23 mouse cellular contexts compared by ENCODE assay signal in the genomic region with DNA sequence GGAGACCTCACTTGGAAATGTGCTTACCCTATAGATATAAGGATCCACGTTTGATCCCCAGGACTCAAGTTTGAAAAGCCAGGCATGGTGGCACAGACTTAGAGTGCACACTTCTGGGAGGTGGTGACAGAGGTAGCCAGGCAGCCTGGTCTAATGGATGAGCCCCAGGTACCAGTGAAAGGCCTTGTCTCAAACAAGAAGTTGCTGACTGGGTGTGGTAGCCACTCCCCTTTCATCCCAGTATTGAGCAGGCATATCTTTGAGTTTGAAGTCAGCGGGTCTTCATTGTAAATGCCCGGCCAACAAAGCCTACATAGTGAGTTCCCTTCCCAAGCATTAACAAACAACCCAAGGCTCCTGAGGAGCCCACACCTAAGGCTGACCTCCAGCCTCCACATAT. TPM values are rescaled to one million over a fixed set of nuclear protein-coding genes. Genes with fewer than 3 reads are reported as not detected.
A peak's percentile ranks its signal among the peaks of the same experiment; 100 is the strongest.
DNase-seq lines count a peak whose midpoint lies in the region; ATAC-seq lines count a peak whose summit lies in the region.
"Had no signal": no experiment of that assay in that cellular context is flagged by ENCODE, and none has a peak within 500 bp of the region (broad histone marks: within the 10 kb centered on the region; RNA-seq: fewer than 3 reads in every experiment).

No protein-coding gene starts in this region.

- no peak overlapping the region for H3K27ac ChIP-seq in forebrain, embryonic 11.5 days (ENCODE audit: low read depth, low read length)
- H3K27ac ChIP-seq in forebrain, embryonic 14.5 days (ENCODE audit: low read depth, low read length), result no peak overlapping the region
- H3K27ac ChIP-seq in limb, embryonic 10.5 days, result no peak overlapping the region

- H3K27me3 ChIP-seq in forebrain, embryonic 11.5 days (ENCODE audit: control insufficient read depth, insufficient read depth, low read length), result no peaks in the 10 kb centered on the region
- H3K27me3 ChIP-seq in forebrain, embryonic 14.5 days (replicated peaks; ENCODE audit: control insufficient read depth, insufficient read depth, low read length), result no peaks in the 10 kb centered on the region
- no peaks in the 10 kb centered on the region for H3K27me3 ChIP-seq in limb, embryonic 10.5 days (ENCODE audit: low read depth, poor library complexity, severe bottlenecking)
- H3K27me3 ChIP-seq: CH12.LX, Patski had no signal

- peak; percentile 9 for DNase-seq in forebrain, embryonic 11.5 days (ENCODE audit: low spot score)
- DNase-seq in forebrain, embryonic 14.5 days (ENCODE audit: low spot score), result no peak
- peak; percentile 68 for DNase-seq in heart, adult 11 months
- no peak for DNase-seq in heart, adult 8-10 months (ENCODE audit: low spot score)
- peak; percentile 49 for DNase-seq in R1 (ENCODE audit: low read depth, low spot score)
- DNase-seq in limb, embryonic 10.5 days (ENCODE audit: low spot score), result peak; percentile 3
- no peak for DNase-seq in left cerebral cortex, adult 9 months (ENCODE audit: low spot score in 2 of 2)
- no peak for DNase-seq in kidney, postnatal 36 days
- DNase-seq: adrenal gland, adult 2 months; adrenal gland, adult 8-10 months; adrenal gland, postnatal 10 days; adrenal gland, postnatal 14 days; adrenal gland, postnatal 25 days; adrenal gland, postnatal 36 days; B cell, adult 2 months; cerebellum, adult 11 months; cerebellum, adult 11-12 months; cerebellum, adult 18-20 months had no signal

- no peak for ATAC-seq in forebrain, embryonic 11.5 days (replicated peaks; ENCODE audit: low FRiP score)
- no peak for ATAC-seq in forebrain, embryonic 14.5 days
- ATAC-seq: activated CD4-positive, CD25-positive, alpha-beta regulatory T cell, adult 4 months; CD4-positive, CD25-positive, alpha-beta regulatory T cell, adult 4 months; Patski had no signal

- no peaks in the 10 kb centered on the region for H3K36me3 ChIP-seq in forebrain, embryonic 11.5 days (ENCODE audit: control insufficient read depth, insufficient read depth, low read length)
- no peaks in the 10 kb centered on the region for H3K36me3 ChIP-seq in forebrain, embryonic 14.5 days (ENCODE audit: control insufficient read depth, insufficient read depth, low read length)
- H3K36me3 ChIP-seq in limb, embryonic 10.5 days, result no peaks in the 10 kb centered on the region
- H3K36me3 ChIP-seq: G1E had no signal

- no peaks in the 10 kb centered on the region for H3K4me1 ChIP-seq in forebrain, embryonic 11.5 days (replicated peaks; ENCODE audit: control insufficient read depth, insufficient read depth, low read length)
- no peaks in the 10 kb centered on the region for H3K4me1 ChIP-seq in forebrain, embryonic 14.5 days (ENCODE audit: control insufficient read depth, insufficient read depth, low read length)
- no peaks in the 10 kb centered on the region for H3K4me1 ChIP-seq in limb, embryonic 10.5 days

- H3K4me3 ChIP-seq in forebrain, embryonic 11.5 days (ENCODE audit: low read depth, low read length), result no peak overlapping the region
- no peak overlapping the region for H3K4me3 ChIP-seq in forebrain, embryonic 14.5 days (ENCODE audit: low read depth, low read length)
- H3K4me3 ChIP-seq in limb, embryonic 10.5 days, result no peak overlapping the region

- H3K9me3 ChIP-seq in forebrain, embryonic 11.5 days (ENCODE audit: control insufficient read depth, low read length), result no peaks in the 10 kb centered on the region; the same call in 1 of the 2 replicates
- H3K9me3 ChIP-seq in forebrain, embryonic 14.5 days (replicated peaks; ENCODE audit: control insufficient read depth, low read length), result 0 out of 2 replicates have a peak, but pooled peaks cover 3% of the 10 kb centered on the region
- no peaks in the 10 kb centered on the region for H3K9me3 ChIP-seq in limb, embryonic 10.5 days (replicated peaks)
- H3K9me3 ChIP-seq: G1E had no signal

- no peak overlapping the region for H3K9ac ChIP-seq in forebrain, embryonic 11.5 days (ENCODE audit: low read length)
- no peak overlapping the region for H3K9ac ChIP-seq in forebrain, embryonic 14.5 days (ENCODE audit: low read length)

- no peak overlapping the region for H3K4me2 ChIP-seq in forebrain, embryonic 11.5 days (ENCODE audit: low read depth, low read length, severe bottlenecking)
- no peak overlapping the region for H3K4me2 ChIP-seq in forebrain, embryonic 14.5 days (ENCODE audit: low read length)

- WGBS in forebrain, embryonic 11.5 days, result 76% methylated on average over 3 of the region's 3 CpGs
- WGBS in forebrain, embryonic 14.5 days, result 73% methylated on average over 3 of the region's 3 CpGs
- 79% methylated on average over 3 of the region's 3 CpGs for WGBS in limb, embryonic 10.5 days

RNA-seq across cellular contexts. Expression of gene Igf2bp2, which starts 15.7 kb away (rescaled TPM):
- 155 and 169 TPM in 2 replicates for polyA plus RNA-seq in forebrain, embryonic 11.5 days (2014; fragmentation: Nextera tagmentation; extraction: Ambion mirVana)
- 23.9 and 25.1 TPM in 2 replicates for polyA plus RNA-seq in forebrain, embryonic 14.5 days (2014; fragmentation: Nextera tagmentation; extraction: Ambion mirVana)
- 1 to 10 TPM; 3.6 to 4.4 (median 3.9) TPM for total RNA-seq in heart, adult 8-10 months (2022)
- 203 and 204 TPM in 2 replicates for polyA plus RNA-seq in limb, embryonic 10.5 days (2016; fragmentation: Nextera tagmentation; extraction: Ambion mirVana)

Comparison
In these comparisons a context has a peak if more than half of its experiments do, and no peak if none do; other contexts are left out.
1. DNase-seq: peak in forebrain, embryonic 11.5 days (single experiment), heart, adult 11 months (single experiment), R1 (single experiment) and limb, embryonic 10.5 days (single experiment); none in forebrain, embryonic 14.5 days (single experiment), heart, adult 8-10 months (single experiment), left cerebral cortex, adult 9 months (0 of 2) and kidney, postnatal 36 days (0 of 2).